Mouse (Mus musculus) cortical plate, adult 2 months (tissue): Measurements from ENCODE around the gene Mus81.

Source experiments
- CTCF ChIP-seq: fragments of 200-500 bp; IDR thresholded peaks from 2 replicates; pipeline ENCODE4 v1.5.1; 2011; ENCODE audit warnings: mild to moderate bottlenecking, control low read depth, low read length; ENCODE audit not compliant: insufficient read depth; ENCODE audit errors: extremely low read depth
- POLR2A ChIP-seq: fragments of 200-500 bp; IDR thresholded peaks from 2 replicates; pipeline ENCODE4 v1.6.1; 2011; ENCODE audit warnings: mild to moderate bottlenecking, low read length, control low read depth; ENCODE audit not compliant: insufficient read depth; ENCODE audit errors: extremely low read depth

DNA sequence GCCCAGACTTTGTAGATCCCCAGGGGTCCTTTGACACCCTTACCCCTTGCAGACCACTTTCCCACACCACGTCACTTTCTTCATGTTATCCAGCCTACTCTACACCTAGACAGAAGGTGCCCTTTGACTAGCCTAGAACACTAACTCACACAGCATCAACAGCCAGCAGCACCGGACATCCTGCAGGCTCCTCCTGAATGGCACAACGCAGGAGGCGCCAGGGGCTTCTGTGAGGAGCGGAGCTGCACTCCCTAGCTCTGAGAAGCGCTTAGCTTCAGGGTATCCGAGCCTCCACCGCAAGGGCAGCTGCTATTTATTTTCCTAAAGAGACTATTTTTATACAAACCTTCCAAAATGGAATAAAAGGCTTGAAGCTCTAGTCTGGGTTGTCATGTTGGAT is 32.6 kb downstream of the Mus81 start:
- TF ChIP-seq POLR2A (0 out of 2 replicates have a peak, but pooled peaks have one; percentile 8), CTCF (no peak)
